Mouse (Mus musculus) liver, adult 2 months (tissue): ENCODE data around the gene Dpt. TPM values are rescaled to one million over a fixed set of nuclear protein-coding genes. Genes with fewer than 3 reads are reported as not detected.

Source experiments
- DNase-seq: peaks from one replicate; pipeline ENCODE4 v3.0.0-alpha.2; 2011; ENCODE audit warnings: low read depth, low spot score; ENCODE audit errors: extremely low read depth
- H3K27ac ChIP-seq: fragments of 200-500 bp; replicated peaks from 2 replicates; pipeline ENCODE4 v1.5.1; 2012; ENCODE audit warnings: low read depth, mild to moderate bottlenecking, control low read depth, inconsistent platforms, low read length; ENCODE audit not compliant: insufficient read depth
- H3K27me3 ChIP-seq: fragments of 200-500 bp; 2 replicates; pipeline ENCODE4 v1.6.1; 2012; ENCODE audit warnings: mild to moderate bottlenecking, moderate library complexity, low read length, inconsistent platforms; ENCODE audit not compliant: control insufficient read depth, insufficient read depth
- H3K36me3 ChIP-seq: fragments of 200-500 bp; 2 replicates; pipeline ENCODE4 v1.6.1; 2012; ENCODE audit warnings: low read length, inconsistent platforms; ENCODE audit not compliant: control insufficient read depth, insufficient read depth
- H3K4me1 ChIP-seq: fragments of 200-500 bp; 2 replicates; pipeline ENCODE4 v1.6.1; 2011; ENCODE audit warnings: low read length; ENCODE audit not compliant: control insufficient read depth, insufficient read depth
- H3K4me3 ChIP-seq: fragments of 200-500 bp; 2 replicates; pipeline ENCODE4 v1.5.1; 2011; ENCODE audit warnings: low read depth, mild to moderate bottlenecking, control low read depth, low read length, moderate library complexity; ENCODE audit not compliant: insufficient read depth
- H3K79me2 ChIP-seq: fragments of 200-500 bp; 2 replicates; pipeline ENCODE4 v1.6.1; 2012; ENCODE audit warnings: inconsistent platforms, mild to moderate bottlenecking, low read length, moderate library complexity; ENCODE audit not compliant: control insufficient read depth, insufficient read depth
- H3K9ac ChIP-seq: fragments of 200-500 bp; 2 replicates; pipeline ENCODE4 v1.6.1; 2012; ENCODE audit warnings: low read depth, mild to moderate bottlenecking, control low read depth, inconsistent platforms, low read length
- CTCF ChIP-seq: fragments of 200-500 bp; IDR thresholded peaks from 2 replicates; pipeline ENCODE4 v1.5.1; 2011; ENCODE audit warnings: low read depth, low read length, control low read depth
- POLR2A ChIP-seq: fragments of 200-500 bp; IDR thresholded peaks from 2 replicates; pipeline ENCODE4 v1.6.1; 2011; ENCODE audit warnings: low read length, control low read depth; ENCODE audit not compliant: insufficient read depth; ENCODE audit errors: extremely low read depth
- WGBS: fragments of 180-500 bp; shearing (Covaris S2); methylation state at CpG from one replicate; pipeline ENCODE4 v1.1.7; 2018; 5-methylcytosine and 5-hydroxymethylcytosine counted together
- polyA plus RNA-seq: library from polyadenylated mRNA; depleted of rRNA; stranded (reverse); fragments of >200 nt; gene quantifications from 2 replicates; pipeline ENCODE4 v1.2.3, GENCODE M21; 2012
- total RNA-seq: library from RNA; depleted of rRNA; stranded (reverse); fragments of >200 nt; gene quantifications from 2 replicates; pipeline ENCODE4 v1.2.3, GENCODE M21; 2014

Gene Dpt
- total and polyA plus RNA-seq, 2 experiments, result 2.5 to 5.2 TPM

DNA sequence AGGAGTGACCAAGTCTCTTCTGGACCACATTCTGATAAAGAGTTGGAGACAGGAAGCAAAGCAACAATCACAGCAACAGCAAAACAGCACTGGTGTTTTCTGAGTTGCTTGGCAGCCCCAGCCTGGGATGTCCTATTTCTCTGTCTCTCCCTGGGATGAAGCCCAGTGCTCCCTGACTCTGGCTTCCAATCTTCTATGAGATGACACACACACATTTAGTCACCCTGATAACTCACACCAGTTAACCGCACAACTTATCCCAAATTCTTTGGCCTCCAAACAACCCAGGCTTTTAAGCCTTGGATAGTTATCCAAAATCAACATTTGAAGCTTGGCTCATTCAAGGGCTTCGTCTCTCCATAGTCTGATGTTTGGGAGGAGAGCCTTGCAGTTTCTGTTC, 12.9 kb downstream of the Dpt start:
- Histone ChIP-seq H3K4me3 (no peak overlapping the region), H3K4me1 (no peaks in the 10 kb centered on the region), H3K36me3 (no peaks in the 10 kb centered on the region), H3K9ac (no peak overlapping the region), H3K27ac (no peak overlapping the region), H3K27me3 (no peaks in the 10 kb centered on the region), H3K79me2 (no peaks in the 10 kb centered on the region)
- no peak for DNase-seq
- TF ChIP-seq CTCF (no peak), POLR2A (no peak)
- 27% methylated on average over 2 of the region's 2 CpGs for WGBS

DNA sequence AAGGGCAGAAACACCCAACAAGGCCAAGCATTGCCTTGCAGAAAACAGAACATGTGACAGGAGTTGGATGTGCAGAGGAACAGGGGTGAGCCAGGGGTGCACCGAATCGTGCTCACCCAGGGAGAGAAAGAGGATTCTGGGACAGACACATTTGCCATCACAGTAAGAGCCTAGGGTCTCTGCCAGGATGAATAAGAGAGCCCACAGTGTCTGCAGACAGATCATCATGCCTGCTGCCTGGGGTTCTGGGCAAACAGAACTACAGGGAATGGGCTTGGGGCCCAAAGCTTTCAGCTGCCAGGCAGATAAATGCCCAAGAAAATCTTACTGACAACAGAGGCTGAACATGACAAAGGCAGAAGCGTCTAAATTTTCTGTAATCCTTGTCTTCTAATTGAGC, 14.9 kb downstream of the Dpt start:
- H3K27me3 ChIP-seq, result no peaks in the 10 kb centered on the region
- H3K79me2 ChIP-seq, result no peaks in the 10 kb centered on the region
- H3K27ac ChIP-seq, result no peak overlapping the region
- H3K4me3 ChIP-seq, result no peak overlapping the region
- no peaks in the 10 kb centered on the region for H3K36me3 ChIP-seq
- H3K9ac ChIP-seq, result no peak overlapping the region
- WGBS, result 92% methylated on average over 3 of the region's 3 CpGs
- TF ChIP-seq POLR2A, result no peak
- TF ChIP-seq CTCF, result no peak
- no peak for DNase-seq
- no peaks in the 10 kb centered on the region for H3K4me1 ChIP-seq

DNA sequence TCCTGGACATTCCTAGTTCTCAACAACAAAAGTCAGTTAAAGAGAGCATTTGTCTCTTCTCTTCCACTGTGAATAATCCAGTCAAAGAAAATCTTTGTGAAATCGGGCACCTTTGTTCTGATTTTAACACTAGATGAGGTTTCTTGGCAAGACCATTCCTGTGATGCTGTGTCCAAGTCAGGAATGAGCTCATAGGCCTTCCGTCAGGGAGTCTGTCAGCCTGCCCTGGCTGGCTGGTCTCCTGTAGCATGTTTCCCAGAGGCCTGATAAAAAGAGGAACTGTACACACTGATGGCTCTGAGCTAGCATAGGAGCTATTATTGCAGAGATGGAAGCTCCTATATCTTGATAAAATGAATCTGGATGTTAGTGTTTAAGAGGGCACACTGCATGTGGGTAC, 17.8 kb downstream of the Dpt start:
- Histone ChIP-seq H3K36me3 (no peaks in the 10 kb centered on the region), H3K79me2 (no peaks in the 10 kb centered on the region), H3K27me3 (no peaks in the 10 kb centered on the region), H3K27ac (no peak overlapping the region), H3K9ac (no peak overlapping the region), H3K4me1 (peaks cover 2% of the 10 kb centered on the region; the same call in 1 of the 2 replicates), H3K4me3 (no peak overlapping the region)
- no peak for TF ChIP-seq CTCF
- TF ChIP-seq POLR2A, result no peak
- 66% methylated on average over 2 of the region's 2 CpGs for WGBS
- no peak for DNase-seq

DNA sequence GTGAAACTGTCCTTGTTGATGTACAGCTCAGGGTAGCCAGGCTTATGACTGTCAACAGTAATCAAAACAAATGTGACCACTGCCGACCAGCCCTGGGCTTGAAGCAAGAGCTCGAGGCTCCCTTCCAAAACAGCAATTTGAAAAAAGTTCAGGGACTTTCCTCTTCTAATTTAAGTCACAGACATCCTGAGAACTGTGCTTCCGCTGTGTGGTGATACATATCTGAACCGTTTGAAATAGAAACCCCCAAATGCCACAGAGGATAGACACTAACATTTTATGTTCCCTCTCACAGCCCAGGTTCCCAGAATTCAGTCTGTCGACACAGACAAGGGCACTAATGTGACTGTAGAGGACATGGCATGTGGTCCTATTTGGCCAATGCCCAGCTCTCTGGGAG, 18.9 kb downstream of the Dpt start:
- no peaks in the 10 kb centered on the region for H3K79me2 ChIP-seq
- no peaks in the 10 kb centered on the region for H3K27me3 ChIP-seq
- 72% methylated on average over 5 of the region's 5 CpGs for WGBS
- TF ChIP-seq CTCF (no peak), POLR2A (no peak)
- no peak overlapping the region for H3K4me3 ChIP-seq
- no peak overlapping the region for H3K9ac ChIP-seq
- H3K36me3 ChIP-seq, result no peaks in the 10 kb centered on the region
- DNase-seq, result no peak
- H3K4me1 ChIP-seq, result peaks cover 2% of the 10 kb centered on the region; the same call in 1 of the 2 replicates
- no peak overlapping the region for H3K27ac ChIP-seq

DNA sequence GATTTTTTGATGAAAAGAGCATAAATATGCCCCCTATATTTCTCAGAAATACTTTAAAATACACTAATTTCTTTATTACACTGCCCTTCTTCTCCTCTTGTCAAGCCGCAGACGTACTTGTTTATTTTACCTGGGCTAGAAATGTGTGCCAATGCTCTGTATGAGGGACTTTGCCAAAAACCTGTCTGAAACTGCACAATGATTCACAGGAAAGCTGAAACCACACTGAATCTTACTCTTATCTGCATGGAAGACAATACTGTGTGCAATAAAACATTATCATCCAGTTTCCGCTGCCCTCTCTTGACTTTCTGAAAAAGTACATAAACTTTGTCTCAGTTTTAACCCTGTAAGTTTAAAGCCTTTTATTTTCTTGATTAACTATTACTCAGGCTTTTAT, 20.9 kb downstream of the Dpt start:
- Histone ChIP-seq H3K27ac (no peak overlapping the region), H3K36me3 (no peaks in the 10 kb centered on the region)
- no peak for TF ChIP-seq CTCF
- no peak for TF ChIP-seq POLR2A

DNA sequence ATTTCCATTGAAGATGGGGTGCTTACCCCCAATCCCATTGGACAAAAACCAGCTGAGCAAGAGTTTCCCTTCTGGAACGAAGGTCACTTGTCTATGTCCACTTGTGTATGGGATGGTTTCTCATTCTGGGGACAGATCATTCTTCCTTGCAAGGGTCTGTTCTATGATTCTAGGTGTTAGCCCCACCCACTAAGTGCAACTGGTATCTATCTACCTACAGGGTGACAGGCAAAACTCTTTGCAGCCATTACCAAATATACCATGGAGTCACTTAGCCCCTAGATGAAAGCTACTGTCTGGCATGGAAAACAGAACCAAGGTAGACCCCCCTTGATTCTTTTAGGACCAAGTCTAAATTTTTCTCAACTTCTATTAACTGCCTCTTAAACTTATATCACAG, 24.9 kb downstream of the Dpt start:
- TF ChIP-seq POLR2A, result no peak
- TF ChIP-seq CTCF, result no peak
- no peaks in the 10 kb centered on the region for H3K36me3 ChIP-seq
- no peaks in the 10 kb centered on the region for H3K79me2 ChIP-seq
- peaks cover 2% of the 10 kb centered on the region; the same call in 1 of the 2 replicates for H3K4me1 ChIP-seq
- H3K4me3 ChIP-seq, result no peak overlapping the region
- no peak overlapping the region for H3K9ac ChIP-seq
- no peak overlapping the region for H3K27ac ChIP-seq
- H3K27me3 ChIP-seq, result no peaks in the 10 kb centered on the region
- WGBS, result 94% methylated on average over 1 of the region's 1 CpGs
- no peak for DNase-seq

More for the DNA sequence above, 20.9 kb downstream of the Dpt start:
- no peaks in the 10 kb centered on the region for H3K79me2 ChIP-seq
- no peaks in the 10 kb centered on the region for H3K27me3 ChIP-seq
- 27% methylated on average over 3 of the region's 3 CpGs for WGBS
- peak; percentile 51 for DNase-seq
- H3K4me1 ChIP-seq, result peaks cover 2% of the 10 kb centered on the region; the same call in 1 of the 2 replicates
- H3K9ac ChIP-seq, result no peak overlapping the region
- H3K4me3 ChIP-seq, result no peak overlapping the region
